Mouse (Mus musculus): ENCODE results near the gene Ddx19a. TPM values are rescaled to one million over a fixed set of nuclear protein-coding genes. Genes with fewer than 3 reads are reported as not detected.
"Not testable (repeated sequence)": the region's sequence is repeated elsewhere in the genome, so short reads cannot be mapped to it uniquely, and the experiment has no call there.

Ddx19a gene
- total RNA-seq, 1 experiment from 2014 or later: 45.6 TPM

DNA sequence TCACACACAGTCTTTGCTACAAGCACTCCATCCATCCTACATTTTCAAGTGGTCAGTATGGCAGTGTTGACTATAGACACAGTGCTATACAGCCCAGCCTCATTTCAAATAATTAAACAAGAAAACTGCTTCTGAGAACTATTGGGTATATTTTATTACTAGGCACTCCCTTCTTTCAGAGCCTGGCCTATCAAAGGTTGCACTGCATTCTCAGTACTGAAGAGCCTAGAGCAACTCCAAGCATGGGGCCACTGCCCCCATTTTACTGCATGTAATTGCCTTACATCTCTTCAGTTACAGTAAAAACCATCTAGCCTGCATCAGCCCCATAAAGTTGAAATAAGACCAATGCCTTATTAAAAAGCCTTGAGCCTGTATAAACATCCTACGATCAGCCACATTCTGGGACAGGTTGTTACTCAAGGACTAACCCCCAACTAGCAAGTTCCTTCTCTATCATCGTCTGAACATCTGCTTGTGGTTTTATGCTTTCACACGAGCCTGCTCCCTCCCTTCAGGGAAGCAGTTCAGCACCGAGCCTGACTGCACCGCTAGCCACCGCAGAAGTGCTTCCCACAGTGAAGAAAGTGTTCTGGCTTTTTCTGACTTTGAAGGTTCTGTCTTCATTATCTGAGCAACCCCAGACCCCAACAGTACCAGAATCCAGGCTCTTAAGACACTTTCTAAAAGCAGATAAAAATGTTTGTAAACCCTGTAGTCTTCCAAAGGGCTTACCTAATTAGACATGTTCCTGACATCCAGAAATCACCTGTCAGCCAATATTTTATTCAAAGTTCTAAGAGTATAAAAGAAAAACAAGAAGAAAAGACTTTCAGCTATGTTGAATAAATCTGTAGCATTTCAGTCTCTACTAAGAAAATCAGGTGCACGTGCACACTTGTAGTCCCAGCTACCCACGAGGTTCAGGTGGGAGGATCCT, 9.5 kb downstream of the Ddx19a start:
- ATAC-seq (replicated peaks in 1 of 2; ENCODE audit: insufficient read depth in 1 of 2, low FRiP score in 2 of 2, low TSS enrichment in 1 of 2, low read depth in 1 of 2, poor library complexity in 2 of 2, severe bottlenecking in 2 of 2): peak; percentile 86 to 91

DNA sequence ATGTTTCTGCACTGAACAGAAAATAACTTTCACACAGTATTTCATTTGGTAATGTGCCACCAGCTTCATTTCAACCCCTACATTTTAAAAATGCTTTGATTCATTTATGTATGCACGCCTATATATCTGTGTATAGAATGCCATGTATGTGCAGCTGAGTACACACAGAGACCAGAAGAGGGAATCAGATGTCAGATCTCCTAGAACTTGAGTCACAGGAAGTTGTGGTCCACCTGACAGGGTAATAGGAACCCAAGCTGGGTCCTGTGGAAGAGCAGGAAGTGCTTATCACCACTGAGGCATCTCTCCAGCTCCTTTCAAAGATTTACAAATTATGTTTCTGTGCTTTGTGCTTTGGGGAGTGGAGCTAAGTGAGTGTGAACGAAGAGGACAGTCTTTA, 16.3 kb downstream of the Ddx19a start:
- peak in 1 of 2 experiments; percentile 39; a peak in 1 of 4 replicates for ATAC-seq (replicated peaks in 1 of 2; ENCODE audit: insufficient read depth in 1 of 2, low FRiP score in 2 of 2, low TSS enrichment in 1 of 2, low read depth in 1 of 2, poor library complexity in 2 of 2, severe bottlenecking in 2 of 2)

DNA sequence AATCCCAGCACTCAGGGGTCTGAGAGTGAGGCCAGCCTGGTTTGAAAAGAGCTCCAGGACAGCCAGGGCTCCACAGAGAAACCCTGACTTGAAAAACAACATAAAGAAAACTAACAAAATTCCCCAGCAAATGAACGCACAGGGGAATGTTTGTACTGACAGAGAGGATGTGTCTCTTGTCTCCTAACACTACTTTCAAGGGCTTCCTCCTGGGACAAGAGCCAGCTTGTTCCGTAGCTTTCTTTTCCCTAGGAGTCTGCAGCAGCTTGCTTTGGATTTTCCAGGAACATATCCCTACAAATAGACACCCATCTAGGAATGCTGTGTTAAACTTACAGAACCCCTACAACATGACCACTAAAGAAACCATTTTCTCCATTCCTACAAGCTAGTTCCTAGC, 19.6 kb downstream of the Ddx19a start:
- ATAC-seq (replicated peaks in 1 of 2; ENCODE audit: insufficient read depth in 1 of 2, low FRiP score in 2 of 2, low TSS enrichment in 1 of 2, low read depth in 1 of 2, poor library complexity in 2 of 2, severe bottlenecking in 2 of 2): not testable (repeated sequence)

DNA sequence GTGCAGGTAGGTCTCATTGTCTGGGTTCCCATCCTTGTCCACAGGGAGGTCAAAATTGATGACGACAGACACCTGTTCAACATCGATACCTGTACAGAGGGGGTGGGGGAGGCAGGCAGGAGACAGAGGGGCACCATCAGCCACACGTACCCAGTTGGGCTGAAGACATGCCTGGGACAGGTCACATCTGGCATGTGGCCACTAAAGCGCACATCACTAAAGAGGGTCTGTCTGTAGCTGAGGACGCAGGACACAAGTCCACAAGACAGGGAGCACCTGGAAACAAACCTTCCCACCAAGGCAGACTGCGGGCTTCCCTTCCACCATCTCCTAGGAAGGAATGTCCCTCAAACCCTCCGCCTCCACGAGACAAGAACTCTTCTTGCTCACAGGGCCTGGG, 21.1 kb downstream of the Ddx19a start:
- not testable (repeated sequence) for ATAC-seq (replicated peaks in 1 of 2; ENCODE audit: insufficient read depth in 1 of 2, low FRiP score in 2 of 2, low TSS enrichment in 1 of 2, low read depth in 1 of 2, poor library complexity in 2 of 2, severe bottlenecking in 2 of 2)

DNA sequence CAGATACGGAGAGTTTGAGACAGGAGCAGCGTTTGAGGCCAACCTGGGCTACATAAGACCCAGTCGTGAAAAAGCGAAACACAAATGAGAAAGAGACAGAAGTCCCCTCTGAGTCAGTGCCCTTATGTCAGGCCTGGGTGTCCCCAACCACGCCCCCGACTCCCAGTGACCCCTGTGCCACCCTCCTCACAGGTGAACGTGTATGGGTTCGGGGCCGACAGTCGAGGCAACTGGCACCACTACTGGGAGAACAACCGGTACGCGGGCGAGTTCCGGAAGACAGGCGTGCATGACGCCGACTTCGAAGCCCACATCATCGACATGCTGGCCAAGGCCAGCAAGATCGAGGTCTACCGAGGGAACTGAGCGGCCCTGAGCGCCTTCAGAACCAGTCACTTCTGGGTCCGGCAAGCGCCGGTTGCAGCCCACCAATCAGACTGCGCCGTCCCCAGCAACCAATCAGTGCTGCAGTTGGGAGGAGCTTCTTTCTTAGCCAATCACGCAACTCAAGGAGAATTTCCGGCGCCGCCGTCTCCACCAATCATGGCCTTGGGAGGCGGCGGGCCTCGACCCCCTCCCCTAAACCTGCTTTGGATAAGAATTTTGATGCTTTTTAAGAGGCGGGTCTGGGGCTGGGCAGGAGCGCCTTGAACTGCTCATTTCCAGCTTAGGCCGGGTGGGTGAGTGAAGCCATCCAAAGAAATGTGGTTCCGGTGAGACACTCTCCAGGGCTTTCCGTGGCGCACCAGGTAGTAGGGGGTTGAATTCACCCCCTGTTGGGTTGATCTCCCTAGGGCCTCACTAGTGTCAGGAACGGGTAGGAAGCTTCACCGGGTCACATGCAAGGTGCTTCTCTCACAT, 27.5 kb downstream of the Ddx19a start:
- ATAC-seq (replicated peaks in 1 of 2; ENCODE audit: insufficient read depth in 1 of 2, low FRiP score in 2 of 2, low TSS enrichment in 1 of 2, low read depth in 1 of 2, poor library complexity in 2 of 2, severe bottlenecking in 2 of 2): peak; percentile 95 to 98

DNA sequence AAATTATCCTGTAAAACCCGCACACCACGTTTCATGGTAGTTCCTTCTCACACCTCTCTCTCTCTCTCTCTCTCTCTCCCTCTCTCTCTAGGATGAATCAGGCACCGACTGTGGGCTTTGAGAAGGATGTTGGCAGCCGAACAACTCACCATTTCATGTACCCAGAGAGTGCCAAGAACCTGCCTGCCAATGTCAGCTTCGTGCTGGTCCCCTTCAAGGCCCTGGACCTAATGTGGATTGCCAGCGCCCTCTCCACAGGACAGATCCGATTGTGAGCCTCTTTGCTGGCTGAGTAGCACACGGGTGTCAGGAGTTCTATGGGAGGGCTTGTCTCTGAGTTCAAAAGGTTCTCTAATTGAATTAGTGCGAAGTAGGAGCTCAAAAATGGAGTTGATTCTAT, 30.3 kb downstream of the Ddx19a start:
- ATAC-seq (replicated peaks in 1 of 2; ENCODE audit: insufficient read depth in 1 of 2, low FRiP score in 2 of 2, low TSS enrichment in 1 of 2, low read depth in 1 of 2, poor library complexity in 2 of 2, severe bottlenecking in 2 of 2): no peak

DNA sequence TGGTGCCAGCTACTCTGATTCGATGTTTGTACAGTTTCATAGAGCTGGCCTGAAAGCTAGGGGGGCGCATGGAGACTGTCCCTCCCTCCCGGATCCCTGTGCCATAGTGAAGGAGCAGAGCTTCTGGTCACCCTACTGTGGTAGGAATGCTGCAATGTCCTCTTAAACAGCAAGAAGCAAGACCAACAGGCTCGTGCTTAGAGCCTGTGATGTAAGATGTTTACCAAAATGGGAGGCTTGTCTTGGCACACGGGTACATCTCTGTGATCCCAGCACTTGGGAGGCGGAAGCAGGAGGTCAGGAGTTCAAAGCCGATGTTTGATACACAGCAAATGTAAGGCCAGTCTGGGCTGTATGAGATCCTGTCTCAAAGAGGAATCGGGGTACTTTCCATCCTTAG, 31.0 kb downstream of the Ddx19a start:
- ATAC-seq (replicated peaks in 1 of 2; ENCODE audit: insufficient read depth in 1 of 2, low FRiP score in 2 of 2, low TSS enrichment in 1 of 2, low read depth in 1 of 2, poor library complexity in 2 of 2, severe bottlenecking in 2 of 2): no peak

DNA sequence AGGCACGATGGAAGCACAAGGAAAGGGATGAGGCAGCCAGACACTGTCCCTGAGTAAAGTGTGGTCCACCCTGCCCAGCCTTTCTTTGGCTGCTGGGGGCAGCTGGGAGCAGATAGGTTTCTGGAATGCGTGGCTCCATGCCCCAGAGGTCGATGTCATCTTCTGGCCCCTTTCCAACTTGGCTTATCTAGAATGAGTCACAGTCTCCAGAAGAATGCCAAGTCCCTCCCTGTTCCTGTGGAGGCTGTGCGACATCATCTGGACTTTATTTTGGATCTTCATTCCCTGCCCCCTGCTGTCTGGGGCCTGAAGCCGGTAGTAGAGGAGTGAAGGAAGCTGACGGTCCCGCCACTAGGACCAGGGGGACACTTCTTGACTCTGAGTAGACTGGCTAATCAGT, 32.0 kb downstream of the Ddx19a start:
- ATAC-seq (replicated peaks in 1 of 2; ENCODE audit: insufficient read depth in 1 of 2, low FRiP score in 2 of 2, low TSS enrichment in 1 of 2, low read depth in 1 of 2, poor library complexity in 2 of 2, severe bottlenecking in 2 of 2): no peak

DNA sequence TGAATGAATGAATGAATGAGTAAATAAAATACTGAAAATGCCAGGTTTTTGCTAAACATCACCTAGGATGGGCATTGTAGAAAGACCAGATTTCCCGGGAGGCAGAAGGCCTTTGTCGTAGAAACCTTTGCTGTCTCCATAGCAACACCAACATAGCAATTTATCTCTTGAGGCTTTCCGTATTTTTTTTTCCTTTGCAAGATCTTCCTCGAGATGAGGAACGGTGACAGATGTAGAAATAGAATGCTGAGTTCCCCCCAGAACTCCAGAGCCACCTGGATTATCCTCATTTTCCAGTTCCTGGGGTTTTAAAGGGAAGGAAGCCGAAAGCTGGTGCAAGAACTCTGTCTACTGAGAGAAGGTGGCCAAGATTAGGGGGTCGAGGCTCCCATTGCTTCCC, 32.9 kb downstream of the Ddx19a start:
- no peak for ATAC-seq (replicated peaks in 1 of 2; ENCODE audit: insufficient read depth in 1 of 2, low FRiP score in 2 of 2, low TSS enrichment in 1 of 2, low read depth in 1 of 2, poor library complexity in 2 of 2, severe bottlenecking in 2 of 2)

DNA sequence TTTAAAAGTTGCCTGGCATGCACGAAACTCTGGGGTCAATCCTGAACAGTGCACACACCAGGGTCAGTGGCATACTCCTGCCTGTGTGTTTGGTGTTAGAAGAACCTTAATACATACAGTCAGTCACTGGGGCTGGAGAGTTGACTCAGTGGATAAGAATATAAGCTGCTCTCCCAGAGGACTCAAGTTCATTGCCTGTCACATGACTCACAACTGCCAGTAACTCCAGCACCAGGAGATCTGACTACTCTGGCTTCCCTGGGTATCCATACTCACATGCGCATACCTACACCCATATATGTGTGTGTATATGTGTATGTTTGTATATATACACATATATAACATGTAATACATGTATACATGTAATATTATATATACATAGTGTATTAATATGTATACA, 34.5 kb downstream of the Ddx19a start:
- ATAC-seq (replicated peaks in 1 of 2; ENCODE audit: insufficient read depth in 1 of 2, low FRiP score in 2 of 2, low TSS enrichment in 1 of 2, low read depth in 1 of 2, poor library complexity in 2 of 2, severe bottlenecking in 2 of 2): no peak

DNA sequence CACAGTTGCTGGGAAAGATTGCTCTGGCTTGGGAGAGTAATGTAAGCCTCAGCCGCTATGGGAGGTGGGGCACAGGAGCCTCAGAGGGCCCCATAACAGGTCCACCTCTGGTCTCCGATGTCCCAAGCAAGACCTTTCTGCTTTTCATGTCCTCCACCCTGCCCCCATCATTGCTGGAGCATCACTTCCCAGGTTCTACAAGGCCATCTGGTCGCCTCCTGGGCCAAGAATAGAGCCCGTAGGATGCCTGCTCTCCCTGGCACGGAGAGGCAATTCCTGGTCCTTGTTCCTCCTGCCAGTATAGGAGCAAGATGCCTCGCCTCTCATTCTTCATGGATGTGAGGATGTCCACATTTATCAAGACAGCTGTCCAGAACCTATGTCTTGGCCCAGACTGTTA, 37.7 kb downstream of the Ddx19a start:
- no peak for ATAC-seq (replicated peaks in 1 of 2; ENCODE audit: insufficient read depth in 1 of 2, low FRiP score in 2 of 2, low TSS enrichment in 1 of 2, low read depth in 1 of 2, poor library complexity in 2 of 2, severe bottlenecking in 2 of 2)

DNA sequence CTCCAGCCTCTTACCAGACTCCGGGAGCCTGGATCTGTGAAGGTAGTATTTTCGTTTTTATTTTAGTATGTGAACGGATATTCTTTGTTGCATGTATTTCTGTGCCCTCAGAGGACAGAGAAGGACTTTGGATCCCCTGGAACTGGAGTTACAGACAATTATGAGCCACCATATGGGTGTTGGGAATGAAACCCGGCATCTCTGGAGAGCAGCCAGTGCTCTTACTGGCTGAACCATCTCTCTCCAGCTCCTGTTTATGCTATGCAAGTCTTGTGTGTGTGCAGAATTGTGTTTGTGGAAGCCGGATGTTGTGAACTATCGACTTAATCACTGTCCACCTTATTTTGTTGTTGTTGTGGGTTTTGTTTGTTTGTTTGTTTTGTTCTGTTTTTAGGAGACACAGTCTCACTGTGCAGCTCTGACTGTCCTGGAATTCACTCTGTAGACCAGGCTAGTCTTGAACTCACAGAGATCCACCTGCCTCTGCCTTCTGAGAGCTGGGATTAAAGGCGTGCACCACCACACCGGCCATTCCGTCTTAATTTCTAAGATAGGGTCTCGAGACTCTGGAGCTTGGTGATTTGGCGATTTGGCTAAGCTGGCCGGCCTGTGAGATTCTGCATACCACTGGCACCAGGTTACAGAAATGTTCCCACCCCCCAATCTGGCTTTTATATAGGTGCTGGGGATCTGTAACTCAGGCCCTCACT, 38.4 kb downstream of the Ddx19a start:
- no peak for ATAC-seq (replicated peaks in 1 of 2; ENCODE audit: insufficient read depth in 1 of 2, low FRiP score in 2 of 2, low TSS enrichment in 1 of 2, low read depth in 1 of 2, poor library complexity in 2 of 2, severe bottlenecking in 2 of 2)

DNA sequence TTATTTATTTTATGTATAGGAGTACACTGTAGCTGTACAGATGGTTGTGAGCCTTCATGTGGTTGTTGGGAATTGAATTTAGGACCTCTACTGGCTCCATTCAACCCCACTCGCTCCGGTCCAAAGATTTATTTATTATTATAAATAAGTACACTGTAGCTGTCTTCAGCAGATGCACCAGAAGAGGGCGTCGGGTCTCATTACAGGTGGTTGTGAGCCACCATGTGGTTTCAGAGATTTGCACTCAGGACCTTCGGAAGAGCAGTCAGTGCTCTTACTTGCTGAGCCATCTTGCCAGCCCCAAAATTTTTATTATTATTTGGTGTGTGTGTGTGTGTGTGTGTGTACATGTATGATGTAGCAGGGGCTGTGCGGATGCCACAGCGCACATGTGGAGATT, 39.0 kb downstream of the Ddx19a start:
- not testable (repeated sequence) for ATAC-seq (replicated peaks in 1 of 2; ENCODE audit: insufficient read depth in 1 of 2, low FRiP score in 2 of 2, low TSS enrichment in 1 of 2, low read depth in 1 of 2, poor library complexity in 2 of 2, severe bottlenecking in 2 of 2)

DNA sequence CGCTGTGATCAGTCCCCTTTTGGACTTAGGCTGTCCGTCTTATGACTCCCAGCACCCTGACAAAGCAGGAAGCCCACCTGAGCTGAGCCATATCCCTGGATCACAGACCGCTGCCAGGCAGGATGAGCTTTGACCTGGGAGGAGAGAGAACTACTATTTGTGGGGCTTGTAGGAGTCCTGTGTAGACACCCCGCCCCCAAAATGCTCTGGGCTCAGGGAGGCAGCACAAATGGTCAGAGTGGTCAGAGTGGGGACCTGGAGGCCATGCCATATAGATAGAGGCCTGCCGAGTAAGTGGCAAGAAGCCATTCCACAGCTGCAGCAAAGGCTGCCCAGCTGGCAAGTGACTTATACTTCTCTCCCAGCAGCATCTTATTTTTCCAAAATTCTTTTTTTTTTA, 39.5 kb downstream of the Ddx19a start:
- ATAC-seq (replicated peaks in 1 of 2; ENCODE audit: insufficient read depth in 1 of 2, low FRiP score in 2 of 2, low TSS enrichment in 1 of 2, low read depth in 1 of 2, poor library complexity in 2 of 2, severe bottlenecking in 2 of 2): no peak

DNA sequence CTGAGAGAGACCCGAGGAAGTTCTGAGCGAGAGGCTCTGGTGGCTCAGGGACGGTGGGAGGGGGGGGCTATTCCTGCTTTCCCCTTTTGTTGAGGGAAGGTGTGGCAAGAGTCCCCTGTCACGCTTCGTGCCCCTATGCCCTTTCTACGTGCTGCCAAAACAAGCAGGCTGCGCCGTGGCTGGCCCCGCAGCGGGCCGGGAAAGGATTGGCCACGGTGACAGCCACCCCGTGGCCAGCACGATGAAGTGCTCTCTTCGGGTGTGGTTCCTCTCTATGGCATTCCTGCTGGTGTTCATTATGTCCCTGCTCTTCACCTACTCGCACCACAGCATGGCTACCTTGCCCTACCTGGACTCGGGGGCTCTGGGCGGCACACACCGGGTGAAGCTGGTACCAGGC, 40.1 kb downstream of the Ddx19a start:
- no peak for ATAC-seq (replicated peaks in 1 of 2; ENCODE audit: insufficient read depth in 1 of 2, low FRiP score in 2 of 2, low TSS enrichment in 1 of 2, low read depth in 1 of 2, poor library complexity in 2 of 2, severe bottlenecking in 2 of 2)

DNA sequence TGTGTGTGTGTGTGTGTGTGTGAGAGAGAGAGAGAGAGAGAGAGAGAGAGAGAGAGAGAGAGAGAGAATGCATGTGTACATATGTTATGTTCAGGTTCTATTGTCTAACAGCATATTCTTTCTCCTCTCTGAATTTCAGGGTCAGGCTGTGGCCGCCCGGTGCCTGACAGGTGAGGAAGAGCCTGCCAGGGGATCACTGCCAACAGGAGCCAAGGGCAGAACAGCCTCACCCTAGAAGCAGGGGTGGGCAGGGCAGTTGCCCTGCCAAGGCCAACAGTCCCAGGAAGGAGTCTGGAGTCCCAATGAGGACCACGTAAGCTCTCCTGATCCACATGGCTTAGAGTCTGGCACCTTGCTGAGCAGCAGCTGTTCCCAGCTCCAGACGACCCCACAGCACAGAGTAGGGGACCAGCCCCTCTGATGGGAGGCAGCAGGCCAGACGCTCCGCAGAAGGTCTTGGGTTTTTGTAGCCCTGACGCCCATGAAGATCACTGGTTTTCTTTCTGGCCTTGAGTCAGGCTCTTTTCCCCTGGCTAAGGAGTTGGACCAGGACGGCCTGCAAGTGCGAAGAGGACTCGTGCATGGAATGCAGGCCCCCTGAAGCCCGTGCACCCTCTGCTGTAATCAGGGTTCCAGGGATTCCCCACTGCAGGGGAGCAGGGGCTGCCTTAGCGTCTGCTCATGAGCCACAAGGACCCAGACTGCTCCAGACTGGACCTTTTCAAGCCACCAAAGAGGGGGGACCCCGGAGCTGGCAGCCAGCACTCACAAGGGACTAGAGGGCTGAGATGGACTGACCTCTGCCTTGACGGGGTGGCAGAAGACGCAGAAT, 40.8 kb downstream of the Ddx19a start:
- no peak for ATAC-seq (replicated peaks in 1 of 2; ENCODE audit: insufficient read depth in 1 of 2, low FRiP score in 2 of 2, low TSS enrichment in 1 of 2, low read depth in 1 of 2, poor library complexity in 2 of 2, severe bottlenecking in 2 of 2)

DNA sequence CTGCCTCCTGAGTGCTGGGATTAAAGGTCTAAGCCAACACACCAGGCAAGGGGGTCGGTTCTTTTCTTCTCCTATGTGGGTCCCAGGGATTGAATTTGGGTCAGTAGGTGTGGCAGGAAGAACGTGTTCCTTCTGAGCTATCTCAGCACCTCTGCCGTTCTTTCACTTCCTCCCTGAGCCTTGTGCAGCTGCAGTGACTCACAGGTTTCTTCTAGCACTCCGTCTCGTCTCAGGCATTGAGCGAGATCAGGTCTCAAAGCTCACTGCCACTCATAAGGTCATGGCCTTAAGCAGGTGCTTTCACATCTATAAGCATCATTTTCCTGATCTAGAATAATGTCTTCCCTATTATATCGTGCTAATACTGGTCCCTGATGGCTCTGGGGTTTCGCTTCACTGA, 42.8 kb downstream of the Ddx19a start:
- no peak for ATAC-seq (replicated peaks in 1 of 2; ENCODE audit: insufficient read depth in 1 of 2, low FRiP score in 2 of 2, low TSS enrichment in 1 of 2, low read depth in 1 of 2, poor library complexity in 2 of 2, severe bottlenecking in 2 of 2)

Measured in hematopoietic stem cell, adult 5-6 weeks (primary cell).